Mouse (Mus musculus) hindbrain, embryonic 11.5 days (tissue): ENCODE data around the gene Icmt. TPM values are rescaled to one million over a fixed set of nuclear protein-coding genes. Genes with fewer than 3 reads are reported as not detected.

ENCODE experiments used
- ATAC-seq: fragments of 200-750 bp; cut with Nextera tagmentation; 2 replicates; pipeline ENCODE4 v1.8.0; 2017; ENCODE audit warnings: mild to moderate bottlenecking, moderate TSS enrichment, moderate library complexity; ENCODE audit not compliant: low FRiP score
- DNase-seq: peaks from one replicate; pipeline ENCODE4 v3.0.0-alpha.2; 2015; ENCODE audit warnings: low spot score
- H3K27ac ChIP-seq: fragments of 300-500 bp; sonication (generic); 2 replicates; pipeline ENCODE4 v1.5.1; 2014; ENCODE audit warnings: mild to moderate bottlenecking, low read depth, low read length
- H3K27me3 ChIP-seq: fragments of 300-500 bp; sonication (generic); 2 replicates; pipeline ENCODE4 v1.6.1; 2014; ENCODE audit warnings: mild to moderate bottlenecking, low read length, moderate library complexity, mixed read lengths; ENCODE audit not compliant: control insufficient read depth, insufficient read depth
- H3K36me3 ChIP-seq: fragments of 300-500 bp; sonication (generic); 2 replicates; pipeline ENCODE4 v1.6.1; 2014; ENCODE audit warnings: mild to moderate bottlenecking, low read length, moderate library complexity, mixed read lengths; ENCODE audit not compliant: control insufficient read depth, insufficient read depth
- H3K4me1 ChIP-seq: fragments of 300-500 bp; sonication (generic); replicated peaks from 2 replicates; pipeline ENCODE4 v1.6.1; 2014; ENCODE audit warnings: low read length, mixed read lengths; ENCODE audit not compliant: control insufficient read depth, insufficient read depth
- H3K4me2 ChIP-seq: fragments of 300-500 bp; sonication (generic); replicated peaks from 2 replicates; pipeline ENCODE4 v1.6.1; 2014; ENCODE audit warnings: mild to moderate bottlenecking, low read depth, low read length
- H3K4me3 ChIP-seq: fragments of 300-500 bp; sonication (generic); 2 replicates; pipeline ENCODE4 v1.5.1; 2014; ENCODE audit warnings: low read depth, low read length
- H3K9ac ChIP-seq: fragments of 300-500 bp; sonication (generic); 2 replicates; pipeline ENCODE4 v1.6.1; 2014; ENCODE audit warnings: low read depth, low read length
- H3K9me3 ChIP-seq: fragments of 300-500 bp; sonication (generic); 2 replicates; pipeline ENCODE4 v1.6.1; 2016; ENCODE audit warnings: low read length; ENCODE audit not compliant: control insufficient read depth
- WGBS: fragments of 180-500 bp; shearing (Covaris S2); extraction: QIAGEN DNeasy Blood & Tissue Kit; methylation state at CpG from one replicate; pipeline ENCODE4 v1.1.7; 2014; 5-methylcytosine and 5-hydroxymethylcytosine counted together
- polyA plus RNA-seq: library from polyadenylated mRNA; unstranded; fragments of >200 nt; fragmentation: Nextera tagmentation; extraction: Ambion mirVana; gene quantifications from 2 replicates; pipeline ENCODE4 v1.2.1, GENCODE M21; 2014

Gene Icmt
- polyA plus RNA-seq, 1 experiment from 2014 or later = 17.4 TPM

- H3K27me3 ChIP-seq = peaks cover 81% of the 10 kb centered on the region
- peak overlapping the region; percentile 19 for H3K4me2 ChIP-seq
- no peak overlapping the region for H3K9ac ChIP-seq
- DNase-seq (peak; percentile 44), ATAC-seq (no peak)
- peaks cover 9% of the 10 kb centered on the region for H3K4me1 ChIP-seq
- H3K9me3 ChIP-seq = no peaks in the 10 kb centered on the region
- no peak overlapping the region for H3K27ac ChIP-seq
- H3K36me3 ChIP-seq = no peaks in the 10 kb centered on the region
- 1% methylated on average over 43 of the region's 43 CpGs for WGBS
- peak overlapping the region; percentile 15 for H3K4me3 ChIP-seq
Measured at GRCm38 (mm10) chr4:152315498-152316213, 18.6 kb downstream of the Icmt start.

GRCm38 (mm10) chr4:152317631-152318033 lies 20.6 kb downstream of the Icmt start:
- Histone ChIP-seq H3K27ac (no peak overlapping the region), H3K9me3 (no peaks in the 10 kb centered on the region), H3K4me1 (peaks cover 9% of the 10 kb centered on the region), H3K27me3 (peaks cover 61% of the 10 kb centered on the region), H3K36me3 (no peaks in the 10 kb centered on the region), H3K4me3 (no peak overlapping the region), H3K9ac (no peak overlapping the region), H3K4me2 (no peak overlapping the region)
- DNase-seq (no peak), ATAC-seq (no peak)
- 87% methylated on average over 6 of the region's 6 CpGs for WGBS

- ATAC-seq = peak; percentile 35; the same call in 1 of the 2 replicates
- peak within 1 kb of the TSS; percentile 37; the same call in 1 of the 2 replicates for H3K9ac ChIP-seq
- peaks cover 50% of the 10 kb centered on the region for H3K27me3 ChIP-seq
- H3K4me1 ChIP-seq = peaks cover 5% of the 10 kb centered on the region
- no peak within 1 kb of the TSS for H3K4me3 ChIP-seq
- 4% methylated on average over 26 of the region's 26 CpGs for WGBS
- peak; percentile 73 for DNase-seq
- H3K9me3 ChIP-seq = no peaks in the 10 kb centered on the region
- H3K27ac ChIP-seq = no peak within 1 kb of the TSS
- H3K36me3 ChIP-seq = no peaks in the 10 kb centered on the region
- peak within 1 kb of the TSS; percentile 25 for H3K4me2 ChIP-seq
Measured at GRCm38 (mm10) chr4:152318517-152319234, 21.6 kb downstream of the Icmt start, which contains the start of gene Rnf207. Gene Rnf207 (minus strand): TSS chr4:152318993.

GRCm38 (mm10) chr4:152321464-152321863 lies 24.4 kb downstream of the Icmt start:
- DNase-seq (no peak), ATAC-seq (no peak)
- H3K36me3 ChIP-seq = no peaks in the 10 kb centered on the region
- H3K27ac ChIP-seq = no peak overlapping the region
- no peak overlapping the region for H3K9ac ChIP-seq
- H3K27me3 ChIP-seq = peaks cover 22% of the 10 kb centered on the region
- no peak overlapping the region for H3K4me3 ChIP-seq
- no peak overlapping the region for H3K4me2 ChIP-seq
- peaks cover 3% of the 10 kb centered on the region; the same call in 1 of the 2 replicates for H3K4me1 ChIP-seq
- no peaks in the 10 kb centered on the region for H3K9me3 ChIP-seq
- WGBS = 64% methylated on average over 5 of the region's 5 CpGs

- Histone ChIP-seq H3K4me3 (peak overlapping the region; percentile 100), H3K9me3 (no peaks in the 10 kb centered on the region), H3K27me3 (no peaks in the 10 kb centered on the region), H3K36me3 (no peaks in the 10 kb centered on the region; the same call in 1 of the 2 replicates), H3K27ac (no peak overlapping the region), H3K9ac (no peak overlapping the region), H3K4me2 (no peak overlapping the region), H3K4me1 (peaks cover 4% of the 10 kb centered on the region)
- DNase-seq (no peak), ATAC-seq (peak; percentile 46)
- 50% methylated on average over 16 of the region's 16 CpGs for whole genome bisulfite sequencing
Measured at GRCm38 (mm10) chr4:152324641-152325562, 27.9 kb downstream of the Icmt start.

GRCm38 (mm10) chr4:152325574-152326411 lies 28.8 kb downstream of the Icmt start, which contains the start of gene Rpl22:
Gene Rpl22 (plus strand): TSS chr4:152325742.
- peak within 1 kb of the TSS; percentile 77 for H3K4me2 ChIP-seq
- H3K4me3 ChIP-seq = peak within 1 kb of the TSS; percentile 100
- DNase-seq (peak; percentile 93), ATAC-seq (peak; percentile 95)
- H3K27me3 ChIP-seq = no peaks in the 10 kb centered on the region
- H3K36me3 ChIP-seq = no peaks in the 10 kb centered on the region; the same call in 1 of the 2 replicates
- no peaks in the 10 kb centered on the region for H3K9me3 ChIP-seq
- H3K9ac ChIP-seq = peak within 1 kb of the TSS; percentile 96
- H3K4me1 ChIP-seq = peaks cover 4% of the 10 kb centered on the region
- H3K27ac ChIP-seq = peak within 1 kb of the TSS; percentile 54; the same call in 1 of the 2 replicates
- under 1% methylated on average over 68 of the region's 70 CpGs for WGBS

GRCm38 (mm10) chr4:152326543-152326942 lies 29.5 kb downstream of the Icmt start:
- DNase-seq (no peak), ATAC-seq (no peak)
- H3K4me2 ChIP-seq = peak overlapping the region; percentile 77
- H3K4me1 ChIP-seq = peaks cover 4% of the 10 kb centered on the region
- H3K9ac ChIP-seq = peak overlapping the region; percentile 96
- H3K27ac ChIP-seq = no peak overlapping the region
- 2% methylated on average over 11 of the region's 11 CpGs for WGBS
- H3K9me3 ChIP-seq = no peaks in the 10 kb centered on the region
- H3K4me3 ChIP-seq = peak overlapping the region; percentile 100
- peaks cover 5% of the 10 kb centered on the region for H3K36me3 ChIP-seq
- H3K27me3 ChIP-seq = no peaks in the 10 kb centered on the region
